Mouse (Mus musculus) small intestine, adult 10 weeks (tissue): Measurements from ENCODE around the gene Eif4e3. TPM values are rescaled to one million over a fixed set of nuclear protein-coding genes. Genes with fewer than 3 reads are reported as not detected.

Source experiments
- polyA plus RNA-seq: library from polyadenylated mRNA; stranded (reverse); fragments of 350-450 nt; fragmentation: Illumina TruSeq; extraction: RNeasy Lipid Tissue Mini Kit (QIAGEN cat#74804); gene quantifications from one replicate; pipeline ENCODE4 v1.2.3, GENCODE M21; 2014; ENCODE audit warnings: low replicate concordance

Gene Eif4e3
- polyA plus RNA-seq: 17.7 TPM

GRCm38 (mm10) chr6:99666318-99667171 is at the start of gene Eif4e3, which contains the start of gene Gm20696:
Gene Eif4e3 (minus strand): TSS chr6:99666771.
Gene Gm20696 (minus strand): TSS chr6:99666797.

DNA sequence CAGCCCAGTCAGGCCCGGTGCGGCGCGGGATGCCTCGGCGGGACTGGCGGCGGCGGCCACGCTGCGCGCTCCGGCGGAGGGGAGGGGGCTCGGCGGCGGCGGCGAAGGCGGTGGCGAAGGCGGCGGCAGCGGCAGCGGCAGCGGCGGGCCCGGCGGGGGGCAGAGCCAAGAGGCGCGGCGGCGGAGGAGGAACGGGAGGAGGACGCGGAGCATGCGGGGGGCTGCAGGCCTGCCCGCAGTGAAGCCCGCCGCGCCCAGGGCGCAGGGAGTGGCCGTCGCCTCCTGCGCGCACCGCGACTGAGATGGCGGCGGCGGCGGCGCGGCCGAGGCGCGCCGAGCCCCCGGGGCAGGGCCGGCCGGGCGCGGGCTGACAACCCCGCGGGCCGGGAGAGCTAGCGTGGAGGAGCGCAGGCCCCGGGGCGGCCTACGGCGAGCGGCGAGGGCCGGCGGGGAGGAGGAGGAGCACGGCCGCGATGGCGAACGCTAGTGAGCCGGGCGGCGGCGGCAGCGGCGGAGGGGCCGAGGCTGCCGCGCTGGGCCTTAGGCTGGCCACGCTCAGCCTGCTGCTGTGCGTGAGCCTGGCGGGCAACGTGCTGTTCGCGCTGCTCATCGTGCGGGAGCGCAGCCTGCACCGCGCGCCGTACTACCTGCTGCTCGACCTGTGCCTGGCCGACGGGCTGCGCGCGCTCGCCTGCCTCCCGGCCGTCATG is 25.8 kb upstream of the Eif4e3 start, which contains the start of gene Gpr27:
Gene Gpr27, plus strand, starts transcription at position 474 of the 710 bp plus-strand sequence.

Other genes with a start within 250 kb of the Eif4e3 start
- 16.6 TPM for gene Foxp1, start 144.1 kb downstream of the Eif4e3 start, polyA plus RNA-seq
- not detected for gene Gm20696, start within 50 bp of the Eif4e3 start, polyA plus RNA-seq
- gene Gpr27, start 25.9 kb upstream of the Eif4e3 start, polyA plus RNA-seq: 2.8 TPM
- 0.30 TPM for gene Prok2, start 59.6 kb upstream of the Eif4e3 start, polyA plus RNA-seq